ENCODE assay signal across 12 mouse cellular contexts in the genomic region with DNA sequence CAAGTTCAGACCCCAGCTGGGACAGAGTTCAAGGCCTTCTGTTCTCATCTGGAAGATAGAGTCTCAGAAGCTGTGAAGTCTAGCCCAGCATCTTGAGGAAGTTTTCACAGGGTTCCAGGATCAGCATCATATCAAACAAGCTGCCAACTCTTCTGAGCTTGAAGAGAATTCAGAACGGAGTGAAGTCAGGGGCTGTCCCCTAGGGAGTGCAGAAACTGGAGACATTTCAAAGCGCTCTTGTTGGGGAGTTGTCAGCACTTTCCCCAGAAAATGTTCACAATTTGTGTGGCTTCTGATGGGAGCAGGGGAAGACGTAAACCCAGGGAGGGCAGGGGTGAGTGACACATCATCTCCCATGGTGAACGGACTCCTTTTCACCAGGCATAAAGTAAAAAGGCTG.
DNase-seq lines count a peak whose midpoint lies in the region.
"Had no signal": no experiment of that assay in that cellular context is flagged by ENCODE, and none has a peak within 500 bp of the region (broad histone marks: within the 10 kb centered on the region; RNA-seq: fewer than 3 reads in every experiment).

No protein-coding gene starts in this region.

- peak; percentile 31 for DNase-seq in kidney, postnatal 14 days
- no peak for DNase-seq in kidney, adult 18-20 months
- DNase-seq in testis, postnatal 10 days (ENCODE audit: low spot score), result peak; percentile 40
- no peak for DNase-seq in testis, postnatal 14 days (ENCODE audit: low spot score)
- peak; percentile 27 to 38 for DNase-seq in gastrocnemius, postnatal 36 days
- DNase-seq in adrenal gland, postnatal 36 days, result no peak
- no peak for DNase-seq in layer of hippocampus, adult 8-10 months (ENCODE audit: low spot score in 2 of 2)
- DNase-seq: cerebellum, adult 11-12 months; layer of hippocampus, postnatal 36 days; lung, embryonic 14.5 days; right cerebral cortex, postnatal 14 days; thymus, postnatal 14 days had no signal

- intact Hi-C loops in gastrocnemius, postnatal 36 days (cut with DNase I), result no loop called here

Comparison
In these comparisons a context has a peak if more than half of its experiments do, and no peak if none do; other contexts are left out.
1. DNase-seq: peak in kidney, postnatal 14 days (single experiment), testis, postnatal 10 days (single experiment) and gastrocnemius, postnatal 36 days (2 of 2); none in kidney, adult 18-20 months (single experiment), testis, postnatal 14 days (single experiment), adrenal gland, postnatal 36 days (0 of 2) and layer of hippocampus, adult 8-10 months (0 of 2).